Mouse (Mus musculus) midbrain, embryonic 13.5 days (tissue): Measurements from ENCODE around the gene Cab39l. TPM values are rescaled to one million over a fixed set of nuclear protein-coding genes. Genes with fewer than 3 reads are reported as not detected.

Experiments used
- ATAC-seq: fragments of 200-750 bp; cut with Nextera tagmentation; 2 replicates; pipeline ENCODE4 v1.8.0; 2017; ENCODE audit warnings: mild to moderate bottlenecking, moderate TSS enrichment, moderate library complexity
- H3K27ac ChIP-seq: fragments of 300-500 bp; sonication (generic); 2 replicates; pipeline ENCODE4 v1.5.1; 2015; ENCODE audit warnings: inconsistent platforms, mild to moderate bottlenecking, moderate library complexity
- H3K27me3 ChIP-seq: fragments of 300-500 bp; sonication (generic); 2 replicates; pipeline ENCODE4 v1.6.1; 2015; ENCODE audit warnings: mild to moderate bottlenecking, inconsistent platforms
- H3K36me3 ChIP-seq: fragments of 300-500 bp; sonication (generic); 2 replicates; pipeline ENCODE4 v1.6.1; 2015; ENCODE audit warnings: mild to moderate bottlenecking, inconsistent platforms
- H3K4me1 ChIP-seq: fragments of 300-500 bp; sonication (generic); replicated peaks from 2 replicates; pipeline ENCODE4 v1.6.1; 2015; ENCODE audit warnings: inconsistent platforms
- H3K4me2 ChIP-seq: fragments of 300-500 bp; sonication (generic); replicated peaks from 2 replicates; pipeline ENCODE4 v1.6.1; 2015; ENCODE audit warnings: moderate library complexity, mild to moderate bottlenecking, inconsistent platforms
- H3K4me3 ChIP-seq: fragments of 300-500 bp; sonication (generic); replicated peaks from 2 replicates; pipeline ENCODE4 v1.5.1; 2015; ENCODE audit warnings: mild to moderate bottlenecking, inconsistent platforms
- H3K9ac ChIP-seq: fragments of 300-500 bp; sonication (generic); replicated peaks from 2 replicates; pipeline ENCODE4 v1.6.1; 2015; ENCODE audit warnings: mild to moderate bottlenecking, inconsistent platforms
- H3K9me3 ChIP-seq: fragments of 300-500 bp; sonication (generic); 2 replicates; pipeline ENCODE4 v1.6.1; 2016; ENCODE audit warnings: mild to moderate bottlenecking, inconsistent platforms
- WGBS: fragments of 180-500 bp; shearing (Covaris S2); methylation state at CpG from one replicate; pipeline ENCODE4 v1.1.7; 2015; 5-methylcytosine and 5-hydroxymethylcytosine counted together
- polyA plus RNA-seq: library from polyadenylated mRNA; unstranded; fragments of >200 nt; fragmentation: Nextera tagmentation; extraction: Ambion mirVana; gene quantifications from 2 replicates; pipeline ENCODE4 v1.2.1, GENCODE M21; 2015

Gene Cab39l
- polyA plus RNA-seq, 1 experiment from 2014 or later: 25.3 TPM

DNA sequence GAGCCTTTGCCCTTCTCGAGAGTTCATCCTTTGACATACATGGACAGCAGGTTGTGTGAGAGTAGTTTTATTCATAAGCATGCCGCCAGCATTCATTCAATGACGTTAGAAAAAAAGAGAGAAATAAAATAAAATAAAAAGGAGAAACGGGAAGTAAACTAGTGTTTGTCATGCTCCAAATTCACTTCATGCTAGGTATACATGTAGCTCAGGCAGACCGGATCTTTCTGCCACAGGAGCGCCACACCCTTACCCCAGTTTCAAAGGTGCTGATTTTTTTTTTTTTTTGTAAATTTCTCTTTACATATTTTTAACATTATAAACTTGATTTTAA, 667 bp downstream of the Cab39l start:
- no peaks in the 10 kb centered on the region for H3K9me3 ChIP-seq
- peak overlapping the region; percentile 89 for H3K4me3 ChIP-seq
- peaks cover 18% of the 10 kb centered on the region for H3K4me1 ChIP-seq
- ATAC-seq: no peak
- no peaks in the 10 kb centered on the region for H3K27me3 ChIP-seq
- peak overlapping the region; percentile 80 for H3K4me2 ChIP-seq
- peak overlapping the region; percentile 78; the same call in 1 of the 2 replicates for H3K27ac ChIP-seq
- 11% methylated on average over 6 of the region's 6 CpGs for WGBS
- peak overlapping the region; percentile 86 for H3K9ac ChIP-seq
- no peaks in the 10 kb centered on the region for H3K36me3 ChIP-seq

DNA sequence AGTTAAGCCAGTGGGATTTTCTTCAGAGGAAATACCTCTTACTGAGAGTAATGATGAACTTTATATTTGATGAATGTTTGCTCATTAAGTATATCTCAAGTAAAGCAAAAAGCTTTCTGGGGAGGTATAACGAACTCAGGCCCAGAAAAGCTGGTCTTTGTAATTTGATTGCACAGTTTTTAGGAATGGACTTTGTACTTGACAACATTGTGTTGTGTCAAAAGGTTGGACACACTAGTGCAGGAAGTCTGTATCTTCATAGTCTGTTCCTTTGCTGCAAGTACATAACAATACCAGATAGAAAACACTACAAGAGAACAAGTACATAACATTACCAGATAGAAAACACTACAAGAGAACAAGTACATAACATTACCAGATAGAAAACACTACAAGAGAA, 4.6 kb downstream of the Cab39l start:
- no peak for ATAC-seq
- no peak overlapping the region for H3K4me3 ChIP-seq
- no peak overlapping the region for H3K27ac ChIP-seq
- H3K9me3 ChIP-seq: peaks cover 7% of the 10 kb centered on the region; the same call in 1 of the 2 replicates
- H3K4me2 ChIP-seq: no peak overlapping the region
- H3K9ac ChIP-seq: no peak overlapping the region
- H3K4me1 ChIP-seq: 0 out of 2 replicates have a peak, but pooled peaks cover 6% of the 10 kb centered on the region
- H3K36me3 ChIP-seq: no peaks in the 10 kb centered on the region
- no peaks in the 10 kb centered on the region for H3K27me3 ChIP-seq
- WGBS: 95% methylated on average over 1 of the region's 1 CpGs

DNA sequence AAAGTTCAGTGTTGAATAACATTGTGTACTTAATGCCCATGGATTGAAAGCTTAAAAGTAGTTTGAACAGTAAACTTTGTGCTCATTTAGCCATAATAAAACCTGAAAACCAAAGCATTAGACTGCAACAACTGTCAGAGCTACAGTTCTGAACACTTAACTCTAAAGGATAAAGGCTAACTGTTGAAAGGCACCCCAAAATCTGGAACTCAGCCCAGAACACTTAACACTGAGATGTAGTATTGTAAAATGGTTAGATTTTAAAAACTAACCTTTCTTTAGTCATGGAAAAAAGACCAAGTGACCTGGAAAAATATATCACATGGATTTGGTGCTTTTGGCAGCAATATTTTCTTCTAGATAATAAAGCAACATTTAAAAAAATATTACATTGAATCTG, 7.2 kb downstream of the Cab39l start:
- Histone ChIP-seq H3K4me3 (no peak overlapping the region), H3K9me3 (peaks cover 7% of the 10 kb centered on the region; the same call in 1 of the 2 replicates), H3K36me3 (no peaks in the 10 kb centered on the region), H3K4me2 (no peak overlapping the region), H3K4me1 (no peaks in the 10 kb centered on the region), H3K27me3 (no peaks in the 10 kb centered on the region), H3K9ac (no peak overlapping the region), H3K27ac (no peak overlapping the region)
- ATAC-seq: no peak

- peaks cover 4% of the 10 kb centered on the region; the same call in 1 of the 2 replicates for H3K36me3 ChIP-seq
- no peaks in the 10 kb centered on the region for H3K9me3 ChIP-seq
- H3K4me1 ChIP-seq: no peaks in the 10 kb centered on the region
- H3K4me2 ChIP-seq: no peak overlapping the region
- no peak overlapping the region for H3K9ac ChIP-seq
- no peak overlapping the region for H3K4me3 ChIP-seq
- WGBS: 97% methylated on average over 2 of the region's 2 CpGs
- ATAC-seq: no peak
- no peaks in the 10 kb centered on the region for H3K27me3 ChIP-seq
- no peak overlapping the region for H3K27ac ChIP-seq
These were observed 25.7 kb downstream of the Cab39l start for GRCm38 (mm10) chr14:59466503-59466902.

GRCm38 (mm10) chr14:59467798-59468197, 27.0 kb downstream of the Cab39l start:
- H3K36me3 ChIP-seq: no peaks in the 10 kb centered on the region
- no peak overlapping the region for H3K27ac ChIP-seq
- no peaks in the 10 kb centered on the region for H3K27me3 ChIP-seq
- H3K4me2 ChIP-seq: no peak overlapping the region
- no peak overlapping the region for H3K4me3 ChIP-seq
- H3K4me1 ChIP-seq: no peaks in the 10 kb centered on the region
- H3K9me3 ChIP-seq: no peaks in the 10 kb centered on the region
- H3K9ac ChIP-seq: no peak overlapping the region
- ATAC-seq: no peak
- 80% methylated on average over 1 of the region's 1 CpGs for WGBS

DNA sequence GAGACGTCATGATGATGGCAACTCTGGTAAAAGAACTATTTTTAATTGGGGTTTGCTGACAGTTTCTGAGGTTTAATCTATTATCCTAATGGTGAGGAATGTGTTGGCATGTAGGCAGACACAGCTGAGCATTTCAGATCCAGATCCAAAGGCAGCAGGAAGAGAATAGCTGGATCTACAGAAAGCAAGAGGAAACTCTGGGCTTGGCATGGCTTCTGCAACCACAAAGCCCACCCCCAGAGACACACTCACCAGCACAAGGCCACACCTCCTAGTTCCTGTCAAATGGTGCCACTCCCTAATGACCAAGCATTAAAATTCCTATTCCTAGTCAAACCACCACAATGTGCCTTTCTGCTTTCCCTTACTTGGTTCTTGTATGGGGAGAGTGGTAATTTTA, 30.0 kb downstream of the Cab39l start:
- Histone ChIP-seq H3K4me1 (no peaks in the 10 kb centered on the region), H3K36me3 (no peaks in the 10 kb centered on the region), H3K9ac (no peak overlapping the region), H3K4me2 (no peak overlapping the region), H3K27me3 (no peaks in the 10 kb centered on the region), H3K4me3 (no peak overlapping the region), H3K27ac (no peak overlapping the region), H3K9me3 (no peaks in the 10 kb centered on the region)
- ATAC-seq: no peak
- 92% methylated on average over 1 of the region's 1 CpGs for whole genome bisulfite sequencing

GRCm38 (mm10) chr14:59478699-59479098, 37.9 kb downstream of the Cab39l start:
- Histone ChIP-seq H3K27ac (no peak overlapping the region), H3K36me3 (no peaks in the 10 kb centered on the region), H3K4me3 (no peak overlapping the region), H3K4me1 (no peaks in the 10 kb centered on the region), H3K27me3 (no peaks in the 10 kb centered on the region), H3K9ac (no peak overlapping the region), H3K9me3 (no peaks in the 10 kb centered on the region), H3K4me2 (no peak overlapping the region)
- no peak for ATAC-seq
- 78% methylated on average over 6 of the region's 6 CpGs for WGBS

- no peak for ATAC-seq
- WGBS: 95% methylated on average over 4 of the region's 4 CpGs
- H3K27me3 ChIP-seq: no peaks in the 10 kb centered on the region
- H3K36me3 ChIP-seq: no peaks in the 10 kb centered on the region
- no peak overlapping the region for H3K27ac ChIP-seq
- H3K9ac ChIP-seq: no peak overlapping the region
- no peaks in the 10 kb centered on the region for H3K4me1 ChIP-seq
- H3K4me3 ChIP-seq: no peak overlapping the region
- no peak overlapping the region for H3K4me2 ChIP-seq
- H3K9me3 ChIP-seq: no peaks in the 10 kb centered on the region
These were observed 44.6 kb downstream of the Cab39l start for GRCm38 (mm10) chr14:59485247-59485810.

- Histone ChIP-seq H3K4me3 (no peak overlapping the region), H3K4me2 (no peak overlapping the region), H3K27ac (no peak overlapping the region), H3K9ac (no peak overlapping the region), H3K27me3 (no peaks in the 10 kb centered on the region), H3K4me1 (no peaks in the 10 kb centered on the region), H3K9me3 (no peaks in the 10 kb centered on the region), H3K36me3 (no peaks in the 10 kb centered on the region)
- no peak for ATAC-seq
- WGBS: 88% methylated on average over 4 of the region's 4 CpGs
These were observed 51.6 kb downstream of the Cab39l start for GRCm38 (mm10) chr14:59492376-59492775.

- H3K4me3 ChIP-seq: no peak overlapping the region
- no peaks in the 10 kb centered on the region for H3K4me1 ChIP-seq
- no peak for ATAC-seq
- H3K9me3 ChIP-seq: no peaks in the 10 kb centered on the region
- WGBS: 94% methylated on average over 5 of the region's 5 CpGs
- no peak overlapping the region for H3K9ac ChIP-seq
- H3K4me2 ChIP-seq: no peak overlapping the region
- no peak overlapping the region for H3K27ac ChIP-seq
- no peaks in the 10 kb centered on the region for H3K27me3 ChIP-seq
- H3K36me3 ChIP-seq: no peaks in the 10 kb centered on the region
These were observed 57.2 kb downstream of the Cab39l start for GRCm38 (mm10) chr14:59497928-59498327.

DNA sequence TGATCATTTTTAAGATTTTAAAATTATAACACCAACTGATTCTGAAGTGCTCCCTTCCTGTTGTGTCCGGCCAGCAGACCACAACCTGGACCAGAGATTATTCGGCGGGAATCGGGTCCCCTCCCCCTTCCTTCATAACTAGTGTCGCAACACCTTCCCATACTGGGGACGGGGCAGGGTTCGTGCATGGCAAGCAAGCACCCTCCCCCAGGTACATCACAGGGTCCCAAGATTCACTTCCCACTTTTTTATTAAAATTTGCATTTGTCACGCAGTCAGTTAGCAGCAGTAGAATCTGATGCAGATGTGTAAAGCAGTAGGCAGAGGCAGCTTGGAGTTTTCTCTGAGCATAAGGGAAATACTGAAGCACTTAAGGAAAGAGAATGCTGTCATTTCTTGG, 64.1 kb downstream of the Cab39l start:
- H3K27ac ChIP-seq: no peak overlapping the region
- H3K9ac ChIP-seq: no peak overlapping the region
- WGBS: 91% methylated on average over 8 of the region's 8 CpGs

GRCm38 (mm10) chr14:59506139-59506538, 65.4 kb downstream of the Cab39l start:
- 93% methylated on average over 4 of the region's 4 CpGs for WGBS
- ATAC-seq: no peak
- no peak overlapping the region for H3K4me2 ChIP-seq
- no peaks in the 10 kb centered on the region for H3K36me3 ChIP-seq
- no peaks in the 10 kb centered on the region for H3K9me3 ChIP-seq
- no peak overlapping the region for H3K4me3 ChIP-seq
- H3K27ac ChIP-seq: no peak overlapping the region
- no peak overlapping the region for H3K9ac ChIP-seq
- H3K27me3 ChIP-seq: no peaks in the 10 kb centered on the region
- no peaks in the 10 kb centered on the region for H3K4me1 ChIP-seq

More for the DNA sequence above, 64.1 kb downstream of the Cab39l start:
- no peaks in the 10 kb centered on the region for H3K27me3 ChIP-seq
- ATAC-seq: no peak
- H3K4me3 ChIP-seq: no peak overlapping the region
- H3K4me1 ChIP-seq: no peaks in the 10 kb centered on the region
- no peak overlapping the region for H3K4me2 ChIP-seq
- no peaks in the 10 kb centered on the region for H3K9me3 ChIP-seq
- H3K36me3 ChIP-seq: no peaks in the 10 kb centered on the region

- Histone ChIP-seq H3K4me2 (no peak overlapping the region), H3K9ac (no peak overlapping the region), H3K27ac (no peak overlapping the region), H3K4me3 (no peak overlapping the region), H3K36me3 (no peaks in the 10 kb centered on the region), H3K4me1 (no peaks in the 10 kb centered on the region), H3K9me3 (no peaks in the 10 kb centered on the region), H3K27me3 (no peaks in the 10 kb centered on the region)
- 90% methylated on average over 6 of the region's 6 CpGs for WGBS
- ATAC-seq: no peak
These were observed 73.2 kb downstream of the Cab39l start for GRCm38 (mm10) chr14:59513922-59514444.
